Comparison of ENCODE assay signal across 10 mouse cellular contexts in the genomic region with DNA sequence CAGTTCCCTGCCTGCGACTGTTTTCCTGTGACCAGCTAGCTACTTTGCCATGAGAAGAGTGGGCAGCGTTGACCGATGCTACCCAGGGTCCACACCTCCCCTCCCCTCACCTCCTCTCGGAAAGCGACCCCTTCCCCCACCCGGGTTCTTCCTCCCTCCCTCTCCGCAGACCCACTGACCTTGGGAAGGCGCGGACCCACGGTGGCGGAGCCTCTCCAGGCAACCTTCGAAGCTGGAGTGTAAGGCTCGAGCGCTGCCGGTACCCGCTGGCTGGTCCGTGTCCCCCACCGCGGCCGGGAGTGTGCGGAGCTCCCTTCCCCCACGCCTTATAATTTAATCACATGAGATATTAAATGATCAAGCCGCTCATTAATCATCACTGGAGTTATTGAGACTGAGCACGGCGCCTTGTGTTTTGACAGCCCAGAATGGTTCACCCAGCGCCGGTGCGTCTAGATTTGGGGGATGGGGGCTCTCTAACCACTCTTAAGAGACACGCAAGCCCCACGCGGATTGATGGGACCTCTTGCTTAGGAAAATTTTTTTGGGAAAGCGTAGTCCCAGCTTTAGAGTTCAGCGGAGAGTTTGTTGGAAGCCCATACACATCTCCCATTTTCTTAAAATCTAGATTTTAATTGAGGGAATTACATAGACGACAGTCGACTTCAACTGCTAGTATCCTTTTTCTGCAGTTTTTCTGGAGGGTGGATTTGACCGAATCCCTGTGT. TPM values are rescaled to one million over a fixed set of nuclear protein-coding genes. Genes with fewer than 3 reads are reported as not detected.
A peak's percentile ranks its signal among the peaks of the same experiment; 100 is the strongest.
DNase-seq lines count a peak whose midpoint lies in the region; ATAC-seq lines count a peak whose summit lies in the region.
"Had no signal": no experiment of that assay in that cellular context is flagged by ENCODE, and none has a peak within 500 bp of the region (broad histone marks: within the 10 kb centered on the region; RNA-seq: fewer than 3 reads in every experiment).

No protein-coding gene starts in this region.

- H3K27ac ChIP-seq in kidney, embryonic 14.5 days (ENCODE audit: low read depth, low read length): no peak overlapping the region
- no peak overlapping the region for H3K27ac ChIP-seq in forebrain, embryonic 16.5 days (ENCODE audit: low read length)
- peak overlapping the region; percentile 71 for H3K27ac ChIP-seq in midbrain, embryonic 15.5 days
- H3K27ac ChIP-seq: liver, embryonic 13.5 days had no signal

- DNase-seq in kidney, postnatal 36 days: no peak
- peak; percentile 52 for DNase-seq in embryo, embryonic 10.5 days (ENCODE audit: low spot score)
- DNase-seq in layer of hippocampus, adult 9-11 months: no peak
- DNase-seq in layer of hippocampus, postnatal 14 days (ENCODE audit: low spot score in 2 of 2): no peak
- DNase-seq: liver, embryonic 13.5 days had no signal

- 0 out of 2 replicates have a peak overlapping the region, but pooled peaks have one; percentile 4 for H3K4me3 ChIP-seq in kidney, embryonic 14.5 days (ENCODE audit: low read length)
- H3K4me3 ChIP-seq in forebrain, embryonic 16.5 days (replicated peaks; ENCODE audit: low read length): peak overlapping the region; percentile 23
- H3K4me3 ChIP-seq in midbrain, embryonic 15.5 days: peak overlapping the region; percentile 28
- H3K4me3 ChIP-seq: erythroblast, embryonic 14.5 days; liver, embryonic 13.5 days had no signal

- H3K4me2 ChIP-seq in kidney, embryonic 14.5 days (replicated peaks; ENCODE audit: low read depth, low read length): no peak overlapping the region
- H3K4me2 ChIP-seq in forebrain, embryonic 16.5 days (ENCODE audit: low read length): peak overlapping the region; percentile 16
- peak overlapping the region; percentile 26 for H3K4me2 ChIP-seq in midbrain, embryonic 15.5 days
- H3K4me2 ChIP-seq: liver, embryonic 13.5 days had no signal

- no peaks in the 10 kb centered on the region for H3K36me3 ChIP-seq in kidney, embryonic 14.5 days (ENCODE audit: control insufficient read depth, insufficient read depth, low read length)
- H3K36me3 ChIP-seq in forebrain, embryonic 16.5 days (ENCODE audit: control insufficient read depth, insufficient read depth): no peaks in the 10 kb centered on the region
- H3K36me3 ChIP-seq in midbrain, embryonic 15.5 days (replicated peaks): no peaks in the 10 kb centered on the region
- H3K36me3 ChIP-seq: liver, embryonic 13.5 days had no signal

- 2% methylated on average over 35 of the region's 36 CpGs for WGBS in kidney, embryonic 14.5 days
- WGBS in forebrain, embryonic 16.5 days: 3% methylated on average over 36 of the region's 36 CpGs
- 3% methylated on average over 36 of the region's 36 CpGs for WGBS in midbrain, embryonic 15.5 days

- H3K4me1 ChIP-seq in kidney, embryonic 14.5 days (ENCODE audit: control insufficient read depth, insufficient read depth, low read length): peaks cover 7% of the 10 kb centered on the region; the same call in 1 of the 2 replicates
- peaks cover 22% of the 10 kb centered on the region for H3K4me1 ChIP-seq in forebrain, embryonic 16.5 days (replicated peaks; ENCODE audit: control insufficient read depth, insufficient read depth, low read length)
- peaks cover 19% of the 10 kb centered on the region; the same call in 1 of the 2 replicates for H3K4me1 ChIP-seq in midbrain, embryonic 15.5 days

- no peak; the same call in 1 of the 2 replicates for ATAC-seq in kidney, embryonic 14.5 days (ENCODE audit: low FRiP score, low TSS enrichment)
- no peak for ATAC-seq in forebrain, embryonic 16.5 days
- ATAC-seq in midbrain, embryonic 15.5 days (replicated peaks): peak; percentile 53; the same call in 1 of the 2 replicates
- ATAC-seq in frontal cortex, adult (ENCODE audit: low TSS enrichment): no peak

- no peak overlapping the region for H3K9ac ChIP-seq in kidney, embryonic 14.5 days (ENCODE audit: low read depth, low read length)
- peak overlapping the region; percentile 25; the same call in 1 of the 2 replicates for H3K9ac ChIP-seq in forebrain, embryonic 16.5 days (replicated peaks; ENCODE audit: low read depth, low read length)
- peak overlapping the region; percentile 31 for H3K9ac ChIP-seq in midbrain, embryonic 15.5 days
- H3K9ac ChIP-seq: liver, embryonic 13.5 days had no signal

- peaks cover 79% of the 10 kb centered on the region for H3K27me3 ChIP-seq in kidney, embryonic 14.5 days (ENCODE audit: control insufficient read depth, insufficient read depth, low read length)
- H3K27me3 ChIP-seq in forebrain, embryonic 16.5 days (replicated peaks; ENCODE audit: control insufficient read depth, insufficient read depth, low read length): peaks cover 63% of the 10 kb centered on the region
- H3K27me3 ChIP-seq in midbrain, embryonic 15.5 days (replicated peaks): peaks cover 79% of the 10 kb centered on the region

- H3K9me3 ChIP-seq in kidney, embryonic 14.5 days (ENCODE audit: control insufficient read depth, low read length): no peaks in the 10 kb centered on the region
- H3K9me3 ChIP-seq in forebrain, embryonic 16.5 days (ENCODE audit: control insufficient read depth, low read length): no peaks in the 10 kb centered on the region
- no peaks in the 10 kb centered on the region for H3K9me3 ChIP-seq in midbrain, embryonic 15.5 days
- H3K9me3 ChIP-seq: liver, embryonic 13.5 days had no signal

RNA-seq across cellular contexts. Expression of gene Kiz, which starts 16.2 kb away (rescaled TPM):
- 27.9 and 35.7 TPM in 2 replicates for polyA plus RNA-seq in kidney, embryonic 14.5 days (2014; fragmentation: Nextera tagmentation; extraction: Ambion mirVana)
- polyA plus RNA-seq in forebrain, embryonic 16.5 days (2015; fragmentation: Nextera tagmentation; extraction: Ambion mirVana): 23.6 and 29.6 TPM in 2 replicates
- polyA plus RNA-seq in midbrain, embryonic 15.5 days (2015; fragmentation: Nextera tagmentation; extraction: Ambion mirVana): 28.2 and 30.4 TPM in 2 replicates
- 10 to 100 TPM; 15.7 to 16.6 TPM for total RNA-seq in layer of hippocampus, postnatal 14 days (2021)
